ENCODE assay signal across 7 mouse cellular contexts in genomic region chr15:97784561-97785161, GRCm38 (mm10). TPM values are rescaled to one million over a fixed set of nuclear protein-coding genes. Genes with fewer than 3 reads are reported as not detected.
DNase-seq lines count a peak whose midpoint lies in the region; ATAC-seq and TF ChIP-seq lines count a peak whose summit lies in the region.

No protein-coding gene starts in this region.

- peaks cover 38% of the 10 kb centered on the region for H3K4me1 ChIP-seq in lung, embryonic 16.5 days (replicated peaks; ENCODE audit: control insufficient read depth, insufficient read depth, low read length)
- H3K4me1 ChIP-seq in forebrain, embryonic 16.5 days (replicated peaks; ENCODE audit: control insufficient read depth, insufficient read depth, low read length), result peaks cover 38% of the 10 kb centered on the region
- peaks cover 25 to 35% of the 10 kb centered on the region in 2 experiments for H3K4me1 ChIP-seq in liver, embryonic 14.5 days (replicated peaks; ENCODE audit: control insufficient read depth in 2 of 2, insufficient read depth in 2 of 2, low read length in 1 of 2)
- H3K4me1 ChIP-seq in stomach, embryonic 16.5 days (ENCODE audit: control insufficient read depth, insufficient read depth, low read length), result peaks cover 38% of the 10 kb centered on the region

- peak overlapping the region; percentile 88 for H3K9ac ChIP-seq in lung, embryonic 16.5 days (ENCODE audit: low read length)
- peak overlapping the region; percentile 91 for H3K9ac ChIP-seq in forebrain, embryonic 16.5 days (replicated peaks; ENCODE audit: low read depth, low read length)
- H3K9ac ChIP-seq in liver, embryonic 14.5 days (replicated peaks), result peak overlapping the region; percentile 89
- H3K9ac ChIP-seq in stomach, embryonic 16.5 days (ENCODE audit: low read length), result peak overlapping the region; percentile 95

- H3K4me2 ChIP-seq in lung, embryonic 16.5 days (ENCODE audit: low read depth, low read length), result peak overlapping the region; percentile 89
- peak overlapping the region; percentile 81 for H3K4me2 ChIP-seq in forebrain, embryonic 16.5 days (ENCODE audit: low read length)
- peak overlapping the region; percentile 74 for H3K4me2 ChIP-seq in liver, embryonic 14.5 days (ENCODE audit: low read depth)
- H3K4me2 ChIP-seq in stomach, embryonic 16.5 days (ENCODE audit: low read depth, low read length), result peak overlapping the region; percentile 90

- H3K27me3 ChIP-seq in lung, embryonic 16.5 days (ENCODE audit: control insufficient read depth, insufficient read depth, low read depth, low read length), result no peaks in the 10 kb centered on the region
- H3K27me3 ChIP-seq in forebrain, embryonic 16.5 days (replicated peaks; ENCODE audit: control insufficient read depth, insufficient read depth, low read length), result 0 out of 2 replicates have a peak, but pooled peaks cover 4% of the 10 kb centered on the region
- peaks cover 8% of the 10 kb centered on the region for H3K27me3 ChIP-seq in liver, embryonic 14.5 days (ENCODE audit: control insufficient read depth, insufficient read depth, low read length)
- H3K27me3 ChIP-seq in stomach, embryonic 16.5 days (ENCODE audit: control insufficient read depth, insufficient read depth, low read length), result no peaks in the 10 kb centered on the region

- 5% methylated on average over 44 of the region's 45 CpGs for WGBS in lung, embryonic 16.5 days
- 4% methylated on average over 45 of the region's 45 CpGs for WGBS in forebrain, embryonic 16.5 days
- WGBS in liver, embryonic 14.5 days (ENCODE audit: insufficient replicate concordance), result 5% methylated on average over 44 of the region's 45 CpGs
- WGBS in stomach, embryonic 16.5 days, result 5% methylated on average over 45 of the region's 45 CpGs

- DNase-seq in lung, postnatal 36 days, result no peak
- peak; percentile 29 for DNase-seq in c-Kit-positive CD71-positive TER-119-positive erythroid progenitor cells, embryonic 14.5 days (ENCODE audit: low spot score)
- DNase-seq in liver, embryonic 14.5 days (ENCODE audit: low read depth in 3 of 3, low spot score in 3 of 3), result no peak
- DNase-seq in layer of hippocampus, postnatal 10 days (ENCODE audit: low spot score in 2 of 2), result no peak

- no peaks in the 10 kb centered on the region for H3K9me3 ChIP-seq in lung, embryonic 16.5 days (ENCODE audit: control insufficient read depth, low read length)
- no peaks in the 10 kb centered on the region for H3K9me3 ChIP-seq in forebrain, embryonic 16.5 days (ENCODE audit: control insufficient read depth, low read length)
- no peaks in the 10 kb centered on the region for H3K9me3 ChIP-seq in liver, embryonic 14.5 days (ENCODE audit: control insufficient read depth, low read length)
- H3K9me3 ChIP-seq in stomach, embryonic 16.5 days (replicated peaks; ENCODE audit: control insufficient read depth, low read length), result no peaks in the 10 kb centered on the region

- H3K4me3 ChIP-seq in lung, embryonic 16.5 days (ENCODE audit: low read length), result peak overlapping the region; percentile 75
- H3K4me3 ChIP-seq in forebrain, embryonic 16.5 days (replicated peaks; ENCODE audit: low read length), result peak overlapping the region; percentile 82
- peak overlapping the region; percentile 83 to 91 for H3K4me3 ChIP-seq in liver, embryonic 14.5 days (ENCODE audit: insufficient read depth in 1 of 2, low read depth in 2 of 2, low read length in 2 of 2)
- H3K4me3 ChIP-seq in stomach, embryonic 16.5 days (replicated peaks; ENCODE audit: low read length), result peak overlapping the region; percentile 77

- peak; percentile 53 for ATAC-seq in lung, embryonic 16.5 days (ENCODE audit: low read depth)
- ATAC-seq in forebrain, embryonic 16.5 days, result peak; percentile 69
- peak; percentile 60 for ATAC-seq in liver, embryonic 14.5 days (ENCODE audit: insufficient read depth)
- peak; percentile 63 for ATAC-seq in stomach, embryonic 16.5 days (ENCODE audit: insufficient read depth, low FRiP score)

- H3K27ac ChIP-seq in lung, embryonic 16.5 days (ENCODE audit: low read length), result peak overlapping the region; percentile 48
- peak overlapping the region; percentile 15; the same call in 1 of the 2 replicates for H3K27ac ChIP-seq in forebrain, embryonic 16.5 days (ENCODE audit: low read length)
- peak overlapping the region; percentile 96 for H3K27ac ChIP-seq in liver, embryonic 14.5 days
- H3K27ac ChIP-seq in stomach, embryonic 16.5 days (ENCODE audit: low read length), result no peak overlapping the region

- TF ChIP-seq CTCF in liver, embryonic 14.5 days (IDR thresholded peaks at IDR 0.05; ENCODE audit: low read depth), result no peak

- TF ChIP-seq EP300 in liver, embryonic 14.5 days (IDR thresholded peaks at IDR 0.05; ENCODE audit: low read depth), result no peak

- no peaks in the 10 kb centered on the region for H3K36me3 ChIP-seq in lung, embryonic 16.5 days (ENCODE audit: control insufficient read depth, insufficient read depth, low read length)
- no peaks in the 10 kb centered on the region for H3K36me3 ChIP-seq in forebrain, embryonic 16.5 days (ENCODE audit: control insufficient read depth, insufficient read depth)
- no peaks in the 10 kb centered on the region for H3K36me3 ChIP-seq in liver, embryonic 14.5 days (replicated peaks; ENCODE audit: control insufficient read depth, insufficient read depth, low read depth)
- no peaks in the 10 kb centered on the region for H3K36me3 ChIP-seq in stomach, embryonic 16.5 days (ENCODE audit: control insufficient read depth, insufficient read depth, low read length)

RNA-seq across cellular contexts. Expression of gene Slc48a1, which starts 6.3 kb away (rescaled TPM):
- polyA plus RNA-seq in lung, embryonic 16.5 days (2015; fragmentation: Nextera tagmentation; extraction: Ambion mirVana), result 46.8 and 49.5 TPM in 2 replicates
- polyA plus RNA-seq in forebrain, embryonic 16.5 days (2015; fragmentation: Nextera tagmentation; extraction: Ambion mirVana), result 72.9 and 78.2 TPM in 2 replicates
- polyA plus RNA-seq in liver, embryonic 14.5 days (2012; rRNA removed), result 35.0 and 47.8 TPM in 2 replicates
- 73.9 and 74.7 TPM in 2 replicates for polyA plus RNA-seq in liver, embryonic 14.5 days (2014; fragmentation: Nextera tagmentation; extraction: Ambion mirVana)
- polyA plus RNA-seq in stomach, embryonic 16.5 days (2015; fragmentation: Nextera tagmentation; extraction: Ambion mirVana), result 36.5 and 39.3 TPM in 2 replicates
- total RNA-seq in layer of hippocampus, postnatal 10 days (2021), result 100 to 1,000 TPM; 104 to 118 TPM

RNA-seq across cellular contexts. Expression of gene Rapgef3, which starts 16.9 kb away (rescaled TPM):
- polyA plus RNA-seq in lung, embryonic 16.5 days (2015; fragmentation: Nextera tagmentation; extraction: Ambion mirVana), result 20.8 and 22.7 TPM in 2 replicates
- 8.9 and 13.3 TPM in 2 replicates for polyA plus RNA-seq in forebrain, embryonic 16.5 days (2015; fragmentation: Nextera tagmentation; extraction: Ambion mirVana)
- 2.2 and 2.3 TPM in 2 replicates for polyA plus RNA-seq in liver, embryonic 14.5 days (2012; rRNA removed)
- 0.84 and 0.95 TPM in 2 replicates for polyA plus RNA-seq in liver, embryonic 14.5 days (2014; fragmentation: Nextera tagmentation; extraction: Ambion mirVana)
- polyA plus RNA-seq in stomach, embryonic 16.5 days (2015; fragmentation: Nextera tagmentation; extraction: Ambion mirVana), result 9.4 and 12.6 TPM in 2 replicates
- total RNA-seq in layer of hippocampus, postnatal 10 days (2021), result 10 to 100 TPM; 37.3 to 43.3 TPM

RNA-seq across cellular contexts. Expression of gene Endou, which starts 53.5 kb away (rescaled TPM):
- polyA plus RNA-seq in lung, embryonic 16.5 days (2015; fragmentation: Nextera tagmentation; extraction: Ambion mirVana), result 0.55 and 1.6 TPM in 2 replicates
- polyA plus RNA-seq in forebrain, embryonic 16.5 days (2015; fragmentation: Nextera tagmentation; extraction: Ambion mirVana), result 0.18 and 0.42 TPM in 2 replicates
- polyA plus RNA-seq in liver, embryonic 14.5 days (2012; rRNA removed), result 0.01 and 0.02 TPM in 2 replicates
- not detected in 2 replicates for polyA plus RNA-seq in liver, embryonic 14.5 days (2014; fragmentation: Nextera tagmentation; extraction: Ambion mirVana)
- polyA plus RNA-seq in stomach, embryonic 16.5 days (2015; fragmentation: Nextera tagmentation; extraction: Ambion mirVana), result 6.4 and 18.3 TPM in 2 replicates
- under 1 TPM; 0.62 to 0.73 TPM for total RNA-seq in layer of hippocampus, postnatal 10 days (2021)

RNA-seq across cellular contexts. Expression of gene Hdac7, which starts 59.6 kb away (rescaled TPM):
- polyA plus RNA-seq in lung, embryonic 16.5 days (2015; fragmentation: Nextera tagmentation; extraction: Ambion mirVana), result 44.2 and 48.5 TPM in 2 replicates
- 21.7 and 31.1 TPM in 2 replicates for polyA plus RNA-seq in forebrain, embryonic 16.5 days (2015; fragmentation: Nextera tagmentation; extraction: Ambion mirVana)
- polyA plus RNA-seq in liver, embryonic 14.5 days (2012; rRNA removed), result 8.6 and 11.3 TPM in 2 replicates
- 4.7 and 6.6 TPM in 2 replicates for polyA plus RNA-seq in liver, embryonic 14.5 days (2014; fragmentation: Nextera tagmentation; extraction: Ambion mirVana)
- 20.4 and 23.2 TPM in 2 replicates for polyA plus RNA-seq in stomach, embryonic 16.5 days (2015; fragmentation: Nextera tagmentation; extraction: Ambion mirVana)
- total RNA-seq in layer of hippocampus, postnatal 10 days (2021), result 10 to 100 TPM; 29.1 to 32.0 TPM
